Mouse (Mus musculus) Muller cell, postnatal 12 days (primary cell): Measurements from ENCODE around the gene Arhgap9.

Source experiments
- DNase-seq: peaks from one replicate; pipeline ENCODE4 v3.0.0-alpha.2; 2015; ENCODE audit errors: inconsistent ontology term

Gene Arhgap9

DNA sequence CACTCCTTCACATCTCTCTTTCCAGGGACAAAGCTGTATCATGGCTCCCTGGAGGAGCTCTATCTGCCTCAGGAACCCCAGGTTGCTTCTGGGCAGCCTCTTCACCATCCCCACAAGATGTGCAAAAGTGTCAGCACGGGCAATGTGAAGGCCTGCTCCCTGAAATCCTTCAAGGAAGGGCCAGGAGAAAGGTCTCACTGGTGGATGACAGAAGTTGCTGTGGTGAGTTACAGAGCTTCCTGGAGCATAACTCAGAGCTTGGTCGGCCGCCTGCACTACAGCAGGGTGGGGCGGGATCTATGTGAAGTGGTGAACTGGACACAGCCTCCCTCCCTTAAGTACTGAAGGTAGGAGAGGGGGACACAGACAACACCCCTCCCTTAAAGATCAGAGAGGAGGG, 905 bp downstream of the Arhgap9 start:
- DNase-seq, result no peak

DNA sequence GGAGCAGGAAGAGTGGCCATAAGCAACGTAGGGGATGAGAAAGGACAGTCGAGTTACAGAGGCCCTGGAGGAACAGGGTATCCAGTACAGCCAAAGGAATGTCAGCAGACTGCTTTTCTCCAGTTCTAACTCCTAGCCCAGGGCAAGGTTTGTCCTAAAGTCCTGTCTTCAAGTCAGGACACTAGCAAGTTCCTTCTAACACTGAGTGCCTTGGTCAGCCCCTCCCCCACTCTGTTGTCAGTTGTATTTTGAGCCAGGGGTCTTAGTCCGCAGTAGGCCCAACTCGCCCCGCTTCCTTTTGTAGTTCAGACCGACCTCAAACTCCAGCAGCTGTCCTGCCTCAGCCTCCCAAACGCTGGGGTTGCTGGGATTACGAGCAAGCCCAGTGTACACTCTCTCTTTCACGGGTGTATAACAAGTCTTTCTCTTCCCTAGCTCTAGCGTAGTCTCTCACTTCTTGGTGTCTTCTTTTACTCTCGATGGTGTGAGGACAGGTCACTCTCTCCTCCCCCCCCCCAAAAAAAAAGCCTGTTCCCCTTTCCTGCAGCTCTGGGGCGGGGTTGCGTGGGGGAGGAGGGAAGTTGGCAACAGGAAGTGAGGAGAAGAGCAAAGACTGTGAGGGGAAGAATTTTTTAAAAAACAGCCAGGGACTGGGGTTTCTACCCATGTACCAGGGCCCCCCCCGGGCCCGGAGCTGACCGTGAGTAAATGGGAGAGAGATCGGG, 1.5 kb downstream of the Arhgap9 start:
- DNase-seq, result no peak

DNA sequence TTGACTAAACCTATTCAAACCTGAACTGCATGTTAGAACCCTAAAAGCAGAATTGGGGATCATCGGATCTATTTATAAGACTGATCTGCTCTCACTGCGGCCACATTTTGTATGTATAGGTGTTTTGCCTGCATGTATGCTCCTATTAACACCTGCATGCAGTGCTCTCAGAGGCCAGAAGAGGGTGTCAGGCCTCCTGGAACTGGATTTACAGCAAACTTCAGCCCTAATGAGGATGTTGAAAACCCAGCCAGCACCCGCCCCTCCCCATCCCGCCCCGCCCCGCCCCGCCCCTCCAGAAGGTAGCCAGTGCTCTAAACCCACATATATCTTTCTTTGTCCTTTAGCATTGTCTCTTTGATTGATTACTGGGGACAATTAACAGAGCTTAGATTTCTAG, 2.7 kb downstream of the Arhgap9 start:
- peak; percentile 23 for DNase-seq

DNA sequence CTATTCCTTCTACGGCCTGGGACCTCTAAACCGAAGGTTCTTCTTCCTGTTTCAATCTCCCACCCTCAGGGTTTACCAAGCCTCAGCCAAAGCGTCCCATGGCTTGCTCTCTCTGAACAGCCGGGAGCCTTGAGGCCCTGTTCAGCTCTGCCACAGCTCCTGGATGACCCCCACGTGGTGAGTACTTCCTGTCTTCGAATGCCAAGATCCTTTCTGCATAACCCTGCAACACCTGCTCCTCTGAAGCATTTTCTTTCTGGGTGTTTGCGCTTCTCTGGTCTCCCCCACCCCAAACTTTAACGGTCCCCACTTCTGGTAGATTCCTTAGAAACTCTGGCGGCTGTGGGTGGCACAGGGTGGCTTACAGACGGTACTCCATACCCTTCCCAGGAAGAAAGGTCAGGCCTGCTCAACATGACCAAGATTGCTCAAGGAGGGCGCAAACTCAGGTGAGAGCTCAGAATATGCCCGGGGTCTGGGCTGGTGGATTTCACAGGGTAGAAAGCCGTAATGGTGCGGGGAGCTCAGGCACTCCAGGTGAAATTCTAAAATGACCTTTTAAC, 3.8 kb downstream of the Arhgap9 start:
- DNase-seq, result no peak

DNA sequence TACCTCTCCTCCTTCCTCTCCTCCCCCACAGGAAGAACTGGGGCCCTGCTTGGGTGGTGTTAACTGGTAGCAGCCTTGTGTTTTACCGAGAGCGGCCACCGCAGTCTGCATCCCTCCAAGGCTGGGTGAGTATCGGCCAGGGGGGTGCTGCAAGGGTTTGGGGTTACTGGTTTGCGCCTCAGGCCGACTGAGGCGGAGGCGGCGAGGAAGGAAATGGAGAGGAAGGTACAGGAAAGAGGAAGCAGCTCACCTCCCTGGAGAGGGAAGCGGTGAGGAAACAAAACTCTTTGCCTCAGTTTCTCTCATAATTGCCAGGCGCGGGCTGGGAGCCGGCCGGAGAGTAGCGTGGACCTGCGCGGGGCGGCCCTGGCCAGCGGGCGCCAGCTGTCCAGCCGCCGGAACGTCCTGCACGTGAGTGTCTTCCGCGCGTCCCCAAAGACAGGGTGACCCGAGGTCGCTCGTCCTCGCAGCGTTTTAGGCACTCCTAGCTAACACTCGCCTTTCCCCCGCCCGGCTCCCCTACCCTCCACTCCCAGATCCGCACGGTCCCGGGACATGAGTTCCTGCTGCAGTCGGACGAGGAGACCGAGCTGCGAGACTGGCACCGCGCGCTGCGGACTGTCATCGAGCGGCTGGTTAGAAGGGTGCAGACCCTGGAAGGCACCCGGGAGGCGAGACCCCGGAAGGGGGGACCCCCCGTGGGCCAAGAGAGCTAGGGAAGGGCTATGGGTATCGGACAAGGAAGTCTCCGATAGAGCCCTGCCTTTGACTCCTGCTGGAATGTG, 4.4 kb downstream of the Arhgap9 start:
- peak; percentile 38 for DNase-seq

DNA sequence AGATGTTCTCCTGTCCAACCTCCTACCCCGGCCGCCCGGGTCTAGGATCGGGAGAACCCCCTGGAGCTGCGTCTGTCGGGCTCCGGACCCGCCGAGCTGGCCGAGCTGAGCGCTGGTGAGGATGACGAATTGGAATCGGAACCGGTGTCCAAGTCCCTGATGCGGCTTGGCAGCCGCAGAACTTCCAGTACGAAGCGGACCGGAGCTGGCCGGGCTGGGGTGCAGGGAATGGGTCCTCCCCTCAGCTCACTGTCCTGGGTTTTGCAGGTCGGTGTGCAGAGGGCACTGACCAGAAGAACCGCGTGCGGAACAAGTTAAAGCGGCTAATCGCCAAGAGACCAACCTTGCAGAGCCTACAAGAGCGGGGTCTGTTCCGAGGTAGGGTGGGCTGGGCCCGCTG, 5.1 kb downstream of the Arhgap9 start:
- peak; percentile 31 for DNase-seq

DNA sequence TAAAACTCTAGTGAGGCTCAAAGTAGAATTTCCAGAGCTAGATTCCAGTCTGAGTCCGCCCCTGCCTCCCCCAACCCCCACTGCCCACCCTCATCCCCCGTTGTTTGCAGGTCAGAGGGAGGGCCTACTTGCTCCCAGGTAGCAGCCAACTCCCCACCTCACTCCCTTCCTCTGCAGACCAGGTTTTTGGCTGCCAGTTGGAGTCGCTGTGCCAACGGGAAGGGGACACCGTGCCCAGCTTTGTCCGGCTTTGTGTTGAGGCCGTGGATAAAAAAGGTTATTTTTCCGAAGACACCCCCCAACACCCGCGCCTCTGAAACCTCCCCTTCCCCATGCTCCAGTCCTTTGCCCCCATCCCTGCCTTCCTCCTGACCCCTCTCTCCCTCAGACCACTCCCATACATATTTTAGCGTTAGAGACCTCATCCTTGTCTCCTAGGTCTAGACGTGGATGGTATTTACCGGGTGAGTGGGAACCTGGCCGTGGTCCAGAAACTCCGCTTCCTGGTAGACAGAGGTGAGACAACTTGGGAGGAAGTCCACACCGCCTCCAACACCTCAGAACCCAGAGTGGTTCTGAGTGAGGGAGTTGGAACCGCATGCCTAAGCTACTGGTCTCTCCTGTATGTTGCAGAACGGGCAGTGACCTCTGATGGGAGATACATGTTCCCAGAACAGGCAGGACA, 5.8 kb downstream of the Arhgap9 start:
- DNase-seq, result no peak

DNA sequence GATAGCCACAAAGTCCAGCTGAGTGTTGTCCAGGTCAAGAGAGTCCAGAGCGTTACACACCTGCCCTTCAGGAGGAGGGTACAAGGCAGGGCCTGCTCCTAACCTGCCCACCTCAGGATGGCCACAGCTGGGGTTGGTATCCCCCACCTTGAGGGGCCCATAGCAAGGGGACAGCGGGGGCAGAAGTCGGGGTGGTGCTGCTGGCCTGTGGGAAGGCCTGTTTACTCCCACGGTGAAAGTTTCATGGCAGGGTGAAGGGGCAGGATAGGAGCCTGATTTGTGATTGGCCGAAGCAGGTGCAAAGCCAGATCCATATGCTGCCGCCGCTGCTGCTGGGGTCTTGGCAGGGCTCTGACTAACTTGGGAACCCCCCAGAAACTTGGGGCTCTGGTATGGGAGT, 8.4 kb downstream of the Arhgap9 start:
- DNase-seq, result no peak

DNA sequence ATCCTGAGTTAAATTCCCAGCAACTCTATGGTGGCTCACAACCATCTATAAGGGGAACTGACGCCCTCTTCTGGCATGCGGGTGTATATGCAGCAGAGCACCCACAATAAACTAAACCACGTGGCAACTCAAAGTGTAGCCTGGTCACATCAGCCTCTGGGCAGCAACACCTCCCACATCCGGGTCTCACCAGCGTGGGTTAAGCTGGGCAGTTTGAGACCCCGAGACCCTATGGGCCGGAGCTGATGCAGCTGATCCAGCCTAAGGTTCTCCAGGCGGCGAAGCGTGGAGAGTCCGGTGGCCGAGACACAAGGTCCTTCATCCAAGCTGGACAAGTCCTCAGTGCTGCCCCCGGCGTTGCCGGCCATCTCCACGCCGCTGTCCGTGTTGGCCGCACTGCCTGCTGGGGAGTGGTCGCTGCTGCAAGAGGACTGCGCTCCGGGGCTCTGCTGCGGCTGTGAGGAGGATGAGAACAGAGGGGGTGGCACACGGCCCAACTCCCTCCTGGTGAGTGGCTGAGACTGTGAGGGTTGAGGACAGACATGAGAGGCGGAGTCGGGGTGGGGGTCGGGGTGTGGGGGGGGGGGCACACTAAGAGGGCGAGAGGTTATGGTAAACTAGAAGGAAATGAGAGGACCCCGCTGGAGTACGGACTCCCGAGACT, 10.6 kb downstream of the Arhgap9 start:
- no peak for DNase-seq

DNA sequence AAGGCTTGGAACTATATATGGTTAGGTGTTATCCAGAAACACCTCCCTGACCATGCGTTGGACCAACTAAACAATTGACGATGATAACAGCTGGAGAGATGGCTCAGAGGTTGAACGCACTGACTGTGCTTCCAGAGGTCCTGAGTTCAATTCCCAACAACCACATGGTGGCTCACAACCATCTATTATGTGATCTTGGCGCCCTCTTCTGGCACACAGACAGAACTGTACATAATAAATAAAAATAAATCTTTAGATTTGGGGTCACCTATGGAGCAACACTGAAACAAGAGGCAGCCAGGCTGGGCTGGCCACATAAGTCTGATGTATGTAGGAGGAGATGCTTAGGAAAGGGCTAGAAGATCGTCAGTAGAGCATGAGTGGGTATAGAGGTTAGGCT, 11.4 kb downstream of the Arhgap9 start:
- no peak for DNase-seq

DNA sequence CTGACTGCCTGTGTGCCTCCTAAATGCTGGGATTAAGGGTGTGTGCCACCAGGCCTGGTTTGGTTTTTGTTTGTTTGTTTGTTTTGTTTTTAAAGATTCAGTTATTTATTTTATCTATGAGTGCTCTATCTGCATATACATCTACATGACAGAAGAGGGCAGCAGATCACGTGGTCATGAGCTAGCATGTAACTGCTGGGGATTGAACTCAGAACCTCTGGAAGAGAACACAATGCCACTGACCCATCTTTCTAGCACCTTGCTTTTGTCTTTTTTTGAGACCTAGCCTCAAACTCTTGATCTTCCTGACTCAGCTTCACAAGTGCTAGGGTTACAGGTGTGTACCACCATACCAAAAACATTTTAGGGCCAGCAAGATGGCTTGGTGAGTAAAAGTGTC, 13.5 kb downstream of the Arhgap9 start:
- DNase-seq, result no peak

DNA sequence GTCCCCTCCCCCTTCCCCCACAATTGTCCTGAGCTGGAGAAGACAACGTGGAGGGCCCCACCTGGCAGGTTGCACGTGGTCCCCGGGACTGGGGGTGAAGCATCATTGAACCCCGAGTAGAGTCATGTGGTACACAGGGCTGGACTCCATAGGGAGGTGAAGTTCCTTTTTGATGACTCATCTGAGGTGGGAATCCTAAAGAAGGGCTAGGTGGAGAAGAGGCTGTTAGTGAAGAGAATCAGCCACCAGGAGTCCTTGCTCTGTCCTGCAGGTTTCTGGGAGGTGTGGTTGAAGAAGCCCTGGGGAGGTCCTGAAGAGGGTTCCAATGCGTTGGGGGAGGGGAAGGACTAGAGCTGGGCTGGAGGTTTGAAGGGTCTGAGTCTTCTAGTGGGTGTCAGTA, 15.2 kb downstream of the Arhgap9 start:
- no peak for DNase-seq

DNA sequence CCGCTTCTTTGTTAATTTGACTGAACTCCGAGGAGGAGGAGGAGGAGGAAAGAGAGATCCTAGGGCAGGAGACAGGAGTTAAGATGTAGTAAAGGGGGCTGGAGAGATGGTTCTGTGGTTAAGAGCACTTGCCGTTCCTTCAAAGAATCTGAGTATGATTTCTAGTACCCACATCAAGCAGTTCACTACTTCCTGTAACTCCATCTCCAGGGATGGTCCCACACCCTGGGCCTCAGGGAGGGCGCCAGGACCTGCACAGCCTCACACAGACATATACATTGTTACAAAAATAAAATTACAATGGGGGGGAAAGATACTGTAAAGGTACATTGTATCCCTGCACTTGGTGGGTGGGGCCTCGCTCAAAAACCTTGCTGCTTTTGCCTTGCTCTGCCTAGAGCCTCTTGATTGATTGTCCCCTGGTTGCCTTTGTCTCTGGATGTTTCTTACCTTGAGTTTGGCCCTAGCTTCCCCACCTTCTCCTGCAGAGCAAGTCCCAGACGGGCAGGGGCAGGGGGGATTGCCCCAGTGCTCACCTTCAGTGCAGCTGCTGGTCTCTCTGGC, 15.9 kb downstream of the Arhgap9 start:
- no peak for DNase-seq

DNA sequence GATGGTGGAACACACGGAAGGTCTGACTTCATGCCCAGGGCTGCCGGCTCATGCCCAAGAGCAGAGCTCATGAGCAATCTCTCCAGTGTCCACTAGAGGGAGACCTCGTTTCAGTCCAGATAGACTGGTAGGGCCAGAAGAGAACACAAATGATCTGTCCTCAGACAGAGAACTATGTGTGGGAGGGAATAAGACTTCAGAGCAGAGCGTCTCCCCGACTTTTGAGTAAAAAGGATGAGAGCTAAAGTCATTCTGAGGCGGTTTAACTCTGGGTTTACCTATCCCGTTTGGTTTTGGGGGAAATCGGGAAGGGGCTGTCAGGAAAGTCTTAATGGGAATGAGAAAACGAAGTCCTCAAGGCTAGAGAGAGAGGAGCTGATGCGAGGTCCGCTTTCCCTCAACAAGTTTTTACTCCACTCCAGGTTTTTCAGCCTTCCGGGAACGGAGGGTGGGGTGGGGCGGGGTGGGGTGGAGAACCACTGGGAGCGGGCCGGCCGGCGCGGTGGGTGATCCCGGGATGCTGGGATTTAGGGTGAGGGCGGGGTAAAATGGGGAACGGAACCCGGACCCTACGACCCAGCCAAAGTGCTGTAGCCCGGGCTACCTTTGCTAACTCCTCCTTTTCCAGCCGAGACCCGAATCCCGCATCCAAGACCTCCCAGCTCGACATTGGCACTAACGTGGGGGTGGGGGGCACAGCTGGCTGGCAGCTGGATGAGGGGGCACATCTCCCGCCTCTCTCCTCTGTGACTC, 17.3 kb downstream of the Arhgap9 start:
- peak; percentile 96 for DNase-seq

DNA sequence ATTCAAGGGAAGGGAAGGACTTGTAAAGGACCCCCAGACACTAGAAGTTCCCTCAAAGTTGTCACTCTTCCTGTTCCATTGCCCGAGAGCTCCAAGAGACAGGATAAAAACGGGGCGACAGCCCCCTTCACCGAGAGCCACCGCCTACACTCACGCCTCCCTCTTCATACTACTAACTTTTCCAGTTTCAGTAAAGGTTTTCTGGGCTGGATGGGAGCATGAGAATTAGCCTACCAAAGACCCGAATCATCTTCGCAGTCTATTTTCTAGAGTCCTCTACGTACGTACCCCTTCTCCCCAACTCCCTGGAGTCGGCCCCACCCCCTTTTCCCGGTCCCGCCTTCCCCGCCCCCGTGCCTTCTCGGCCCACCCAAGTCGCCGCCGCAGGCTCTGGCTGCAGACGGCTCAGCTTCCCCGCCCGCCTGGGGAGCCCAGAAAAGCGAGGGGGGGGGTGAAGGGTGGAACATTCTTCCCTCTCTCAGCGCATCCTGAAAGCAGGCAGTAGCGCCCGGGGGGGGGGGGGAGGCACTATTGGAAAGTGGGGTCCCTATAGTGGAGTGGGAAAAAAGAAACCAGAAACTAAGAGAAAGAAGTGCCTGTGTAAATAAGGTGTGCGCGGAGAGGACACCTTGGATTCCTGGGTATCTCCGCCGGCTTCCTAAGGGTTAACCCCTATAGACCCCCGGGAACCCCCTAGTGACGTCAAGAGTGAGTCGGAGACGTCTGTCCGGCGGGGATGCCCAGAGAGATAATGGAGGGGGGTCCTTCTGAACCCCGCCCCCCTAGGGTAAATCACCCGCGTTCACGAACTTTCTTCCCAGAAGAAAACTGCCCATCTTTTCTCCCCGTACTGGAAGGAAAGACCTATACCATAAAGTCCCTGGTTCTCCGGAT, 18.2 kb downstream of the Arhgap9 start:
- DNase-seq, result peak; percentile 89

DNA sequence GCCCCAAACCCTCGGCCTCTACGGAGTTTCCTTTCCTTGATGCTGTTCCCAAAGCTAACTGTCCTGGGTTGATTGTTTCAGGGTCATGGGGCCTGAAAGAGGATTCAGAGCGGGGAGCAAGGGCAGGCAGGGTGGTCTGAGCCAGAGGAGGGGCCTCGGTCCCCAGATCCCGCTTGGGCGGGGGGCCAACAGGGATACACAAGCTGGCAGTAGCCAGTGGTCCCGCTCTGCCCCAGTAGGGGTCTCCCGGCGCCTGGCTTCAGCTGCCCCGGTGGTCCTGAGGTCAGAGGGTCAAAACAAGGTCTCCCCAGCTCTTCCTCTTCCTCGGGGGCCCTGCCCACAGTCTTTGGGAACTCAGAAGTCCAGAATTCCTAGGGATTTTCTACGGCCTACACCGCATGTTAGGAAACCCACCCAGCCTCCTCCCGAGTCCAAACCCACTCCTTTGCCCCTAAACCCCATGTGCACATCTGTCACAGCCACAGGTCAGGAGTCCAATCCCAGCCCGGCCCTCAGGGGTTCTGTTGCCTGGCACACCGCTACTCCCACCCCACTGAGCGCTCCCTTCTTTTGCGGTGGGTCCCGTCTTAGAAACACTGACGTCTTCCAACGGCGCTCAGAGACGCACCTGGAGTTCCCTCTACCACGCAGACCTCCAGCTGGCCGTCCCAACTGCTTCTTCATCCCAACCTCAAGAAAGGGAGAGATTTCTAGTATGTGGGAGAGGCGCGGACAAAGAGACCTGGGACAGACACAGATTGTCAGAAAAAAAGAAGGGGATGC, 19.0 kb downstream of the Arhgap9 start:
- peak; percentile 19 for DNase-seq

DNA sequence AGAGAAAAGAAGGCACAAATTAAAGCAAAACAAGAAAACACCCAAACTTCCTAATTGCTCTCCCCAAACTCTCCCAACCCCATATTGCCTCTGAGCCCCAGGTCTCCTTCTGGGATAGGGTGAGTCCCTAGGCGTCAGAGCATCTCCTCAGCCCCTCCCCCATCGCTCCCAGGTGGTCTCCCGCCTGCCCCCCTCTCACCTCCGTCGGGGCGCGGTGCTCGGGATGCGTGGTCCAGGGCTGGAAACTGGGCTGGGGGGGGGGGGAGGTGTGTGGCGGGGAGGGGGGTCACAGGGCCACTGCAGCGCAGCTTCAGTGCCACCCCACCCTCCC, 19.6 kb downstream of the Arhgap9 start:
- no peak for DNase-seq

DNA sequence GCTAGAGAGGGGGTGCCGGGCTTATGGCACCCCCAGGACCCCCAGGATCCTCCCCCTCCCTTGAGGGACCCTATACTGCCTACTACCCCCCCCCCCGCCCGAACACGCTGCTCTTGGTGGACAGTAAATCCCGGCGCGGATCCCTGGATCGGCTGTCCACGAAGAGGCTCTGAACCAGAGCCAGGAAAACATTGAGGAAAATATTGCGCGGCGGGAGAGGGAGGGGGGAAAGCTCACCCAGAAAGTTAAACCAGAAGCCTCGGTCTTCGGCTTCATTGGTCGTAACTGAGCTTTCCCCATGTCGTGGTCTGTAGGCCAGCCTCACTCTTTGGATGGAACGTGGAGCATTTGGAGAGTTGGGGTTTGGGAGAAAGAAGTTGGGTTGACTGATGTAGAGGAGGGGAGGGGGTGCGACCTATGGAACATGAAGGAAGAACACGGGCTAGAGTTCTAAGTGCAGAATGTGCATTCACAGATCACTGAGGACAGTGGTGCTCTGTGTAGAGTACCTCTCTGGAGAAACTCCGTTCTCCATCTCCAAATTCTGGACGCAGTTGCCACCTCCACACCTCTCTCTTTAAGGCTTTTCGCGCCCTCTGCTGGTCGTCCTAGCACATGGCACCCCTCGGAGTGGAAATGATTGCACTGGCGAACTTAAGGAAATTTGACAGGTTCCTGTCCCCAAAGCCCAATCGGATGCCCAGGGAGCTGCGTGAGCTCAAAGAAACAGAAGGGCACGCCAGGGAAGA, 20.3 kb downstream of the Arhgap9 start, which contains the start of gene Gli1:
Gene Gli1, minus strand, starts transcription at position 84 of the 749 bp plus-strand sequence.
- DNase-seq, result peak; percentile 86
